Mouse (Mus musculus): ENCODE measurements around the gene Gm21981. TPM values are rescaled to one million over a fixed set of nuclear protein-coding genes. Genes with fewer than 3 reads are reported as not detected.
"Not testable (repeated sequence)": the region's sequence is repeated elsewhere in the genome, so short reads cannot be mapped to it uniquely, and the experiment has no call there.

The Gm21981 gene
- total RNA-seq, 2 experiments from 2014 or later, result 0.61 to 0.70 TPM

DNA sequence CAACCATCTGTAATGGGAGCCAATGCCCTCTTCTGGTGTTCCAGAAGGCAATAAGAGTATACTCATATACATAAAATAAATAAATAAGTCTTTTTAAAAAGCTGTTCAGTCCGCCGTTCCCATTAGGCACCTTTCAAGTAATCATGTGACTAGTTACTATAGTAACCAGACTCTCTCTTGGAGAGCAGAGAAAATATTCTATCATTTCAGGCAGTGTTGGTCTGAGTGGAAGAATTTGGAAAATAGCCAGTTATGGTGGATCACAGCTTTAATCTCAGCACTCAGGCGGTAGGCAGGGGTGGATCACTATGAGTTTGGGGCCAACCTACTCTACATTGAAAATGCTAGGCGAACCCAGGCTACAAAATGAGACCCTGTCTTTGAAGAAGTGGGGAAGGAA is 25.1 kb downstream of the Gm21981 start:
- DNase-seq, result no peak

DNA sequence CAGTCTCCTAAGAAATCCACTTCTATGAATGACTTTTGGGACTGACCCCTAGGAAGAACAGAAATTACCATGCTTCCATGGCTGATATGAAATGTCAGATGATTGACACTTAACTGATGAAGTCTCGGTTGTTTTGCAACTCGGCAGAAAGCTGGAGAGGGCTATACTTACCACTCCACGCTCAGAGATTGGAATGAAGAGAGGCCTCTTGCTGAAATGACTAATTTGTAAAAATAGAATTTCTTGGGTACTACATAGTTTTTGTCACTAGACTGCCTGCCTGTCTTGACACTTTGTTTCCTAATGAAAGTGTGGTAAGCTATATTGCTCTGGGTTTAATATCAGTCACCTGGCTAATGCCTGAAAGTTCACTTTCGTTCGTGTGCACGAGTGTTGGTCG is 29.8 kb downstream of the Gm21981 start:
- no peak for DNase-seq

DNA sequence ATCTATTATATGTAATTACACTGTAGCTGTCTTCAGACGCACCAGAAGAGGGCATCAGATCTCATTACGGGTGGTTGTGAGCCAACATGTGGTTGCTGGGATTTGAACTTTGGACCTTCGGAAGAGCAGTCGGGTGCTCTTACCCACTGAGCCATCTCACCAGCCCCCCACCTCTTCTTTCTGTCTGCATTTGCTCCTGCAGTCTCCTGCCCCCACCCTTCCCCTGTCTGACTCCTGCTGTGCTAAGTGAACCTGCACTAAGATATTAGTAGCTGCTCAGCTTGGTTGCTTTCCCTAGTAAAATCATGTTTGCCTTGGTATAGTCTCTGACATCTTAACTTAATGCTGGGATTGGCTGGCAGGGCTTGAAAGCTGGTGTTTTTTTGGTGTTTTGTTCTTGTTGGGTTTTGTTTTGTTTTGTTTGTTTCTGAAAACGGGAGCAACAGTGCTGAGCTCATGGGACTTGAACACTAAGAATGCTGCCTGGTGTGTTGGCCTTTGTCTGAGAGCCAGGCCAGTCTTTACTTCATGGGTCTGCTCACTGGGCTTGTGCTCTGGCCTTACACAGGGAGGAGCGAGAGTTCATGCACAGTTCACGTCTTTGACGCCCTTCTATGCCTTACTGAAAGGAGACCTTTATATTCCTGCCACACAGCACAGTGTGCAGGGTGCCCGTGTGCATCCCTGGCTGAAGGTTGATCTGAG is 31.1 kb downstream of the Gm21981 start:
- no peak for DNase-seq

DNA sequence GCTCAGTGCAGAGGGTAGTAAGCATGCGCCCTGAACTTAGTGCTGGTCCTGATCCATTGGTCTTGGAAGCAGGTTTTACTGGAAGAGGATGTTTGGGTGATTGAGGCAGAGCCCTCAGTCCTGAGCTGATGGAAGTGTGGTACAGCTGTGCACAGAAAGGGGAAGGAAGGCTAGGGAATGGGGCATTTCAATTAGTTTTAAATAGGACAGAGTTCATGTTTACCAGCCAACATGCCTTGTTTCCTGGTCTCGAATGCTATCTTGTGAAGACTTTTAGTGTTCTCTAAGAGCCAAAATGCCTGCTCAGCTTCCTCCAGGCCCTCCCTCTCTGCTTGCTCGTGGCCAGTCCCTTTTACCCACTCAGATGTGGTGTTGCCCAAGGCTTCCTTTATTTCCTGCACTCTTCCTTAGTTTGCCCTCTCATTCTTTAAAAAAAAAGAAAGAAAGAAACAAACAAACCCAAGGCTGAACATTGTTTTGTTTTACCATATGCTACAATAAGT is 35.5 kb downstream of the Gm21981 start:
- DNase-seq, result no peak

GRCm38 (mm10) chr17:47657901-47658300 is 36.4 kb downstream of the Gm21981 start:
- no peak for DNase-seq

GRCm38 (mm10) chr17:47655697-47656096 is 38.6 kb downstream of the Gm21981 start:
- DNase-seq, result no peak

DNA sequence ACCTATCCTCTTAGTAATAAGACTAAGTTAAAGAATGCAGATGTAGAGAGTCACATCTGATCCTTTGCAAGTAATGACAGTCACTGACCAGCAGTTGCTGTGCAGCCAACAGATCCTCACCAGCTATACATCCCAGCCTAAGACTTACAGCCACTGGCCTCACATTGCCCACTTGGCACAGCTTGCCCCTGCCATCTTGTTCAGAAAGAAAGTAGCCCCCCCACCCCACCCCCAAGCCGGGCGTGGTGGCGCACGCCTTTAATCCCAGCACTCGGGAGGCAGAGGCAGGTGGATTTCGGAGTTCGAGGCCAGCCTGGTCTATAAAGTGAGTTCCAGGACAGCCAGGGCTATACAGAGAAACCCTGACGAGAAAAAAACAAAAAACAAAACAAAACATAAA is 39.9 kb downstream of the Gm21981 start:
- not testable (repeated sequence) for DNase-seq

- no peak for DNase-seq
Measured at GRCm38 (mm10) chr17:47651953-47652352, 42.3 kb downstream of the Gm21981 start.

GRCm38 (mm10) chr17:47648966-47649365 is 45.3 kb downstream of the Gm21981 start:
- no peak for DNase-seq

GRCm38 (mm10) chr17:47646683-47647082 is 47.6 kb downstream of the Gm21981 start:
- peak; percentile 42 for DNase-seq

GRCm38 (mm10) chr17:47642992-47643391 is 51.3 kb downstream of the Gm21981 start:
- no peak for DNase-seq

Other genes with a start within 250 kb of the Gm21981 start
- 10 to 100 TPM in 1 of 2 experiments, 1 to 10 TPM in 1; 9.6 to 10.0 TPM for gene Taf8, start 192.2 kb downstream of the Gm21981 start, total RNA-seq (2021)
- 10 to 100 TPM; 31.4 to 44.8 TPM for gene Ccnd3, start 189.4 kb downstream of the Gm21981 start, total RNA-seq (2021)
- gene Bysl, start 83.0 kb downstream of the Gm21981 start, total RNA-seq (2021), result 10 to 100 TPM; 12.1 to 13.8 TPM
- 10 to 100 TPM; 16.0 to 16.2 TPM for gene Med20, start 82.9 kb downstream of the Gm21981 start, total RNA-seq (2021)
- 1 to 10 TPM; 2.3 to 2.5 TPM for gene Gm20517, start 82.9 kb downstream of the Gm21981 start, total RNA-seq (2021)
- 1 to 10 TPM; 2.2 to 2.8 TPM for gene Usp49, start 63.8 kb downstream of the Gm21981 start, total RNA-seq (2021)
- gene Tomm6, start 6.1 kb downstream of the Gm21981 start, total RNA-seq (2021), result 100 to 1,000 TPM; 120 to 121 TPM
- gene Frs3, start 5.4 kb downstream of the Gm21981 start, total RNA-seq (2021), result 1 to 10 TPM; 3.9 to 4.0 TPM
- 1 to 10 TPM; 1.3 to 2.6 TPM for gene Prickle4, start 281 bp upstream of the Gm21981 start, total RNA-seq (2021)
- gene Pgc, start 32.4 kb upstream of the Gm21981 start, total RNA-seq (2021), result not detected
- gene Tfeb, start 42.6 kb upstream of the Gm21981 start, total RNA-seq (2021), result 10 to 100 TPM; 65.8 to 67.7 TPM
- 1 to 10 TPM; 1.0 to 1.1 TPM for gene Mdfi, start 140.2 kb upstream of the Gm21981 start, total RNA-seq (2021)
- 1 to 10 TPM; 6.4 to 7.6 TPM for gene Foxp4, start 230.2 kb upstream of the Gm21981 start, total RNA-seq (2021)

All from gastrocnemius, postnatal 25 days (tissue).